Mouse (Mus musculus) MEL (cell line): Measurements from ENCODE around the gene Rassf5. TPM values are rescaled to one million over a fixed set of nuclear protein-coding genes. Genes with fewer than 3 reads are reported as not detected.

ENCODE experiments used
- DNase-seq: peaks from one replicate; pipeline ENCODE4 v3.0.0; 2011; ENCODE audit warnings: low read depth, low spot score
- H3K27ac ChIP-seq: 2 replicates; pipeline ENCODE4 v1.5.1; 2012; ENCODE audit warnings: low read depth, mild to moderate bottlenecking, control low read depth, low read length, moderate library complexity; ENCODE audit not compliant: control insufficient read depth
- H3K27me3 ChIP-seq, 2 experiments: fragments of 150-350 bp in 1 of 2; sonication (generic) in 1 of 2; 2 replicates each; pipeline ENCODE4 v1.6.1; 2012; ENCODE audit warnings: low read length in 2 of 2, mild to moderate bottlenecking in 2 of 2, improper control_type of control experiment in 1 of 2, moderate library complexity in 1 of 2; ENCODE audit not compliant: insufficient read depth in 2 of 2, control insufficient read depth in 1 of 2
- H3K36me3 ChIP-seq, 2 experiments: 2 replicates each; pipeline ENCODE4 v1.6.1; 2012 to 2014; ENCODE audit warnings: low read length in 2 of 2, improper control_type of control experiment in 1 of 2, inconsistent platforms in 1 of 2, mild to moderate bottlenecking in 1 of 2; ENCODE audit not compliant: insufficient read depth in 2 of 2, control insufficient read depth in 1 of 2
- H3K4me1 ChIP-seq, 2 experiments: fragments of 150-350 bp in 1 of 2; sonication (generic) in 1 of 2; 2 replicates each; pipeline ENCODE4 v1.6.1; 2012; ENCODE audit warnings: low read length in 2 of 2, improper control_type of control experiment in 1 of 2, mild to moderate bottlenecking in 1 of 2; ENCODE audit not compliant: insufficient read depth in 2 of 2, control insufficient read depth in 1 of 2
- H3K4me3 ChIP-seq, 2 experiments: fragments of 150-350 bp in 1 of 2; sonication (generic) in 1 of 2; 2 replicates each; pipeline ENCODE4 v1.5.1; 2012; ENCODE audit warnings: low read depth in 2 of 2, low read length in 2 of 2, mild to moderate bottlenecking in 2 of 2, moderate library complexity in 2 of 2, control low read depth in 1 of 2, improper control_type of control experiment in 1 of 2; ENCODE audit not compliant: control insufficient read depth in 1 of 2, insufficient read depth in 1 of 2
- H3K79me2 ChIP-seq: 2 replicates; pipeline ENCODE4 v1.6.1; 2012; ENCODE audit warnings: mild to moderate bottlenecking, low read length, moderate library complexity; ENCODE audit not compliant: control insufficient read depth, poor library complexity, insufficient read depth
- H3K9ac ChIP-seq: 2 replicates; pipeline ENCODE4 v1.6.1; 2012; ENCODE audit warnings: low read depth, mild to moderate bottlenecking, control low read depth, low read length, moderate library complexity; ENCODE audit not compliant: control insufficient read depth, poor library complexity, severe bottlenecking
- H3K9me3 ChIP-seq: fragments of 150-350 bp; sonication (generic); replicated peaks from 2 replicates; pipeline ENCODE4 v1.6.1; 2012; ENCODE audit warnings: mild to moderate bottlenecking, low read length, improper control_type of control experiment, moderate library complexity; ENCODE audit not compliant: insufficient read depth
- CHD1 ChIP-seq: IDR thresholded peaks from 2 replicates; pipeline ENCODE4 v1.6.1; 2012; ENCODE audit warnings: low read depth, mild to moderate bottlenecking, inconsistent platforms, low read length, improper control_type of control experiment
- CTCF ChIP-seq, 3 experiments: IDR thresholded peaks in 2 of 3; conservative IDR thresholded peaks in 1 of 3; 2 replicates each; pipeline ENCODE4 v1.5.1; 2011 to 2012; ENCODE audit warnings: low read length in 3 of 3, low read depth in 2 of 3, mild to moderate bottlenecking in 2 of 3, improper control_type of control experiment in 1 of 3, inconsistent platforms in 1 of 3, mixed read lengths in 1 of 3, moderate library complexity in 1 of 3; ENCODE audit not compliant: control insufficient read depth in 1 of 3, insufficient read depth in 1 of 3, poor library complexity in 1 of 3, severe bottlenecking in 1 of 3
- E2F4 ChIP-seq: IDR thresholded peaks from 2 replicates; pipeline ENCODE4 v1.6.1; 2011; ENCODE audit warnings: low read depth, low read length, improper control_type of control experiment, borderline replicate concordance
- ETS1 ChIP-seq: IDR thresholded peaks from 2 replicates; pipeline ENCODE4 v1.6.1; 2012; ENCODE audit warnings: low read depth, mild to moderate bottlenecking, inconsistent platforms, low read length, improper control_type of control experiment, moderate library complexity
- GABPA ChIP-seq: IDR thresholded peaks from 2 replicates; pipeline ENCODE4 v1.6.1; 2012; ENCODE audit warnings: low read depth, mild to moderate bottlenecking, inconsistent platforms, low read length, improper control_type of control experiment, moderate library complexity
- GATA1 ChIP-seq: IDR thresholded peaks from 2 replicates; pipeline ENCODE4 v1.6.1; 2011; ENCODE audit warnings: low read depth, low read length, improper control_type of control experiment
- HCFC1 ChIP-seq: IDR thresholded peaks from 2 replicates; pipeline ENCODE4 v1.6.1; 2012; ENCODE audit warnings: low read depth, mild to moderate bottlenecking, inconsistent platforms, low read length, improper control_type of control experiment, moderate library complexity
- NELFE ChIP-seq: IDR thresholded peaks from 2 replicates; pipeline ENCODE4 v1.6.1; 2011; ENCODE audit warnings: low read depth, low read length, improper control_type of control experiment
- NRF1 ChIP-seq: IDR thresholded peaks from 2 replicates; pipeline ENCODE4 v1.6.1; 2014; ENCODE audit warnings: low read depth, mild to moderate bottlenecking, inconsistent platforms, low read length, improper control_type of control experiment, moderate library complexity; ENCODE audit not compliant: poor library complexity, insufficient read depth, severe bottlenecking
- POLR2AphosphoS5 ChIP-seq: IDR thresholded peaks from 2 replicates; pipeline ENCODE4 v1.6.1; 2012; ENCODE audit warnings: low read depth, borderline replicate concordance, mild to moderate bottlenecking, inconsistent platforms, low read length, moderate library complexity, mixed read lengths
- RAD21 ChIP-seq: IDR thresholded peaks from 2 replicates; pipeline ENCODE4 v1.6.1; 2011; ENCODE audit warnings: mild to moderate bottlenecking, low read depth, low read length, improper control_type of control experiment
- RCOR1 ChIP-seq: IDR thresholded peaks from 2 replicates; pipeline ENCODE4 v1.6.1; 2012; ENCODE audit warnings: low read depth, mild to moderate bottlenecking, inconsistent platforms, low read length, improper control_type of control experiment
- TBP ChIP-seq: IDR thresholded peaks from 2 replicates; pipeline ENCODE4 v1.8.0; 2011; ENCODE audit warnings: low read depth, low read length, improper control_type of control experiment
- TCF12 ChIP-seq: IDR thresholded peaks from 2 replicates; pipeline ENCODE4 v1.6.1; 2014; ENCODE audit warnings: low read depth, mild to moderate bottlenecking, inconsistent platforms, low read length, improper control_type of control experiment, moderate library complexity
- USF2 ChIP-seq, 2 experiments: IDR thresholded peaks; 2 replicates each; pipeline ENCODE4 v1.6.1; 2011 to 2012; ENCODE audit warnings: improper control_type of control experiment in 2 of 2, low read length in 2 of 2, borderline replicate concordance in 1 of 2, inconsistent platforms in 1 of 2, low read depth in 1 of 2, mild to moderate bottlenecking in 1 of 2; ENCODE audit not compliant: insufficient read depth in 1 of 2
- ZNF384 ChIP-seq: IDR thresholded peaks from 2 replicates; pipeline ENCODE4 v1.6.1; 2012; ENCODE audit warnings: low read depth, mild to moderate bottlenecking, inconsistent platforms, low read length, improper control_type of control experiment
- polyA plus RNA-seq, 2 experiments: library from polyadenylated mRNA; stranded (reverse) in 1 of 2; unstranded in 1 of 2; fragments of >175 nt in 1 of 2; fragments of >200 nt in 1 of 2; gene quantifications; 2 replicates each; pipeline versions ENCODE4 v1.2.1 to v1.2.4; 2012; ENCODE audit warnings: low replicate concordance in 2 of 2, low read depth in 1 of 2; ENCODE audit not compliant: insufficient read length in 2 of 2, insufficient read depth in 1 of 2, missing spikeins in 1 of 2
- total RNA-seq: library from RNA; depleted of rRNA; stranded (reverse); fragments of 300-350 nt; gene quantifications from 2 replicates; pipeline ENCODE4 v1.2.3, GENCODE M21; 2012

Gene Rassf5
- total and polyA plus RNA-seq, 3 experiments, result 14.8 to 28.8 TPM; not detected in 1

GRCm38 (mm10) chr1:131173001-131173400 is 72.1 kb downstream of the Rassf5 start:
- H3K4me3 ChIP-seq, result no peak overlapping the region
- no peak overlapping the region for H3K9ac ChIP-seq
- DNase-seq, result no peak
- no peak for TF ChIP-seq RAD21
- TF ChIP-seq USF2 (IDR thresholded peaks at IDR 0.05; ENCODE audit: borderline replicate concordance in 1 of 2, insufficient read depth in 1 of 2, low read depth in 1 of 2, low read length in 2 of 2), result no peak
- TF ChIP-seq TCF12, result no peak
- TF ChIP-seq GABPA, result no peak
- no peak for TF ChIP-seq TBP
- no peak for TF ChIP-seq NRF1
- no peak for TF ChIP-seq CHD1
- no peak for TF ChIP-seq HCFC1
- TF ChIP-seq ZNF384, result no peak
- no peak for TF ChIP-seq ETS1
- no peak for TF ChIP-seq POLR2AphosphoS5
- TF ChIP-seq NELFE, result no peak
- TF ChIP-seq E2F4, result no peak
- TF ChIP-seq RCOR1, result no peak
- TF ChIP-seq GATA1, result no peak
- no peaks in the 10 kb centered on the region for H3K27me3 ChIP-seq
- no peaks in the 10 kb centered on the region for H3K4me1 ChIP-seq
- no peaks in the 10 kb centered on the region for H3K79me2 ChIP-seq
- peaks cover 0 to 17% of the 10 kb centered on the region in 2 experiments; a peak in 2 of 4 replicates for H3K36me3 ChIP-seq
- no peak overlapping the region for H3K27ac ChIP-seq
- H3K9me3 ChIP-seq, result no peaks in the 10 kb centered on the region

- TF ChIP-seq CTCF (IDR thresholded peaks at IDR 0.05 in 2 of 3, conservative IDR thresholded peaks at IDR 0.05 in 1 of 3; ENCODE audit: control insufficient read depth in 1 of 3, insufficient read depth in 1 of 3, low read depth in 2 of 3, low read length in 3 of 3, poor library complexity in 1 of 3, severe bottlenecking in 1 of 3) (no peak), GABPA (no peak), POLR2AphosphoS5 (no peak)
- TF ChIP-seq, all 39 proteins: peak for 0
- no peak for DNase-seq
Measured at GRCm38 (mm10) chr1:131167612-131168011, 77.4 kb downstream of the Rassf5 start.

More at GRCm38 (mm10) chr1:131167612-131168011, 77.4 kb downstream of the Rassf5 start:
- Histone ChIP-seq H3K27me3 (no peaks in the 10 kb centered on the region), H3K36me3 (peaks cover 0 to 5% of the 10 kb centered on the region in 2 experiments; a peak in 2 of 4 replicates), H3K4me1 (no peaks in the 10 kb centered on the region), H3K4me3 (no peak overlapping the region), H3K9me3 (no peaks in the 10 kb centered on the region), H3K9ac (no peak overlapping the region), H3K27ac (no peak overlapping the region), H3K79me2 (no peaks in the 10 kb centered on the region)
